Mouse (Mus musculus): ENCODE data around the gene Lrrc23.

DNA sequence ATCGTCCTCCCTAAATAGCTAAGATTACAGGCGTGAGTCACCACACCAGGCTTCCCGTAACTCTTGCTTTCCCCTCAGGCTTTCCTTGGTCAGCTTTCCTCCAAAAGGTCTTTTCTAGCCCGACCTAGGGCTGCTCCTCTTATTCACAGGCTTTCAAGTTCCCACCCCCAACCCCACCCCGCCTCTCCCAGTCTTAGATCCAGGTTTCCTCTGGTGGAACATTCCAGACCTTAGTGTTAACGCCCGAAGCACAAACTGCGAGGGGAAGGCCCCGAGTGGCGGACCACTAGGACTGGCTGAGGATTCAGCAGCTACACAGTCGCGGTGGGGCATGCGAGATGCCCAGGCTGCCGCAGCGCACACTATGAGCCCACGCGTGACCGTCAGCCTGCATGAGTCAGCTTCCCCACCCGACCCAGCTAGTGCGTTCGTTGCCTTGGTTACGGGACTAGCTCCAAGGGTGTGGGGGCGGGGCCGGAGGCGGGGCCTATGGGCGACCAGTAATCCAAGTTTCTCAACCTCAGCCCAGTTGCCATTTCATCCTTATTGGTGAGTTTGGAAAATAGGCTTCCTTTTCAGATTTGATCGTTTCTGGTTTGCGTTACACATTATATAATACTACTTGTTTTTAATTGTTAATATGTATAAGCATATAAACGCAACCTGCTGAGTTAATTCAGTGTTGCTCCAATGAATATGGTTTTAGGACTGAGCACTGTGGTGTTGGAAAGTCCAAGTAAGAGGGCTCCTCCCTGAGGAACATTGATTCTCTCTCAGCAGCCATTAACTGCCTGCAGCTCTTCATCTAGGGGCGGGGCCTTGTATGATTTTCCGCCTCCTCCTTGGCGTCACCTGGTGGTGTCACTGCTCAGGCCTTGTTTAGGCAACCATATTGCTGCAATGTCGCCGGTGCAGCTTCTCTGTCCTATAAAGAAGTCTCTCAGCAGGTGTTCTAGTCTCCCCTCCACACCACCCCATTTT lies 26.1 kb upstream of the Lrrc23 start:
- peak; percentile 38; the same call in 1 of the 2 replicates for TF ChIP-seq CTCF (IDR thresholded peaks at IDR 0.05; ENCODE audit: extremely low read depth, insufficient read length, insufficient replicate concordance, low read depth, low read length)
- TF ChIP-seq POLR2A (IDR thresholded peaks at IDR 0.05; ENCODE audit: low read depth, low read length) = no peak; the same call in 1 of the 2 replicates
